28 mouse cellular contexts compared by ENCODE assay signal in the genomic region with DNA sequence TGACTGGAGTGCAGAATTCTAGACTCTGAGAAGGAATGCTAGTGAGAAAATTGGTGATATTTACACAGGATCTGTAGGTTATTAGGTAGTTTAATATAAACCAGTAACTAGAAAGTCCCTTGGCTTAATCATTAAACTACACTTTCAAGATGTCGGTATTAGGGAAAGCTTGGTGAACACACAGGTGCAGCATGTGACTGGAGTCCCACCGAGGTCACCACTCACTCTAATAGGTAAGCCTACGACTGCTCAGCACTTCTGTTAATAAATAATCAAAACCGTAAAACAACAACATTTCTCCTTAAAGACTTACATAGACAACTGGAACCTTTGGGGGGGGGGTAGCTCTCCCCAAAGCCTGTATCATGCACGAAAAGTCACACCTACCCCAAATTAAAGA.
DNase-seq lines count a peak whose midpoint lies in the region; ATAC-seq lines count a peak whose summit lies in the region.
"Had no signal": no experiment of that assay in that cellular context is flagged by ENCODE, and none has a peak within 500 bp of the region (broad histone marks: within the 10 kb centered on the region; RNA-seq: fewer than 3 reads in every experiment).

No protein-coding gene starts in this region.

- peak overlapping the region; percentile 78 for H3K27ac ChIP-seq in kidney, embryonic 15.5 days
- H3K27ac ChIP-seq in forebrain, embryonic 12.5 days, result no peak overlapping the region
- H3K27ac ChIP-seq: hindbrain, embryonic 13.5 days; layer of hippocampus, adult 2 months; limb, embryonic 10.5 days; limb, embryonic 15.5 days; liver, embryonic 14.5 days; macrophage; midbrain, embryonic 13.5 days had no signal

- WGBS in kidney, embryonic 15.5 days, result 61% methylated on average over 5 of the region's 5 CpGs
- 93% methylated on average over 5 of the region's 5 CpGs for WGBS in forebrain, embryonic 12.5 days

- no peak overlapping the region for H3K9ac ChIP-seq in kidney, embryonic 15.5 days
- no peak overlapping the region for H3K9ac ChIP-seq in forebrain, embryonic 12.5 days
- H3K9ac ChIP-seq: hindbrain, embryonic 13.5 days; limb, embryonic 15.5 days; liver, embryonic 14.5 days; midbrain, embryonic 13.5 days had no signal

- DNase-seq in heart, adult 11 months, result peak; percentile 14
- no peak for DNase-seq in heart, postnatal 4 days
- DNase-seq in kidney, adult 18-20 months, result peak; percentile 33
- DNase-seq in kidney, postnatal 25 days, result peak; percentile 55 to 69
- no peak for DNase-seq in frontal cortex, postnatal 36 days (ENCODE audit: low spot score in 2 of 2)
- DNase-seq in layer of hippocampus, postnatal 25 days (ENCODE audit: extremely low spot score in 1 of 2, low spot score in 1 of 2), result no peak
- DNase-seq: adrenal gland, adult 8-10 months; cerebellum, adult 2 months; cerebellum, postnatal 14 days; gastrocnemius, postnatal 14 days; heart, postnatal 36 days; layer of hippocampus, postnatal 36 days; lung, adult 2 months; retina, postnatal 1 day; right cerebral cortex, postnatal 14 days; thymus, postnatal 14 days had no signal

- no peak overlapping the region for H3K4me2 ChIP-seq in kidney, embryonic 15.5 days
- H3K4me2 ChIP-seq in forebrain, embryonic 12.5 days, result no peak overlapping the region
- H3K4me2 ChIP-seq: heart, embryonic 11.5 days; hindbrain, embryonic 13.5 days; limb, embryonic 15.5 days; midbrain, embryonic 13.5 days had no signal

- no peaks in the 10 kb centered on the region for H3K9me3 ChIP-seq in kidney, embryonic 15.5 days (replicated peaks)
- H3K9me3 ChIP-seq in forebrain, embryonic 12.5 days, result no peaks in the 10 kb centered on the region
- H3K9me3 ChIP-seq: hindbrain, embryonic 13.5 days; limb, embryonic 10.5 days; limb, embryonic 15.5 days; midbrain, embryonic 13.5 days had no signal

- peak; percentile 92 for ATAC-seq in kidney, embryonic 15.5 days (replicated peaks; ENCODE audit: low FRiP score)
- ATAC-seq in forebrain, embryonic 12.5 days (ENCODE audit: low FRiP score), result no peak
- ATAC-seq: forebrain, embryonic 16.5 days; midbrain, embryonic 13.5 days had no signal

- H3K4me1 ChIP-seq in kidney, embryonic 15.5 days, result peaks cover 20% of the 10 kb centered on the region; the same call in 1 of the 2 replicates
- 0 out of 2 replicates have a peak, but pooled peaks cover 8% of the 10 kb centered on the region for H3K4me1 ChIP-seq in forebrain, embryonic 12.5 days
- H3K4me1 ChIP-seq: limb, embryonic 10.5 days; limb, embryonic 15.5 days had no signal

- H3K36me3 ChIP-seq in kidney, embryonic 15.5 days, result no peaks in the 10 kb centered on the region
- H3K36me3 ChIP-seq in forebrain, embryonic 12.5 days (replicated peaks), result no peaks in the 10 kb centered on the region
- H3K36me3 ChIP-seq: hindbrain, embryonic 13.5 days; limb, embryonic 10.5 days; limb, embryonic 15.5 days; midbrain, embryonic 13.5 days had no signal

- no peaks in the 10 kb centered on the region for H3K27me3 ChIP-seq in kidney, embryonic 15.5 days
- 0 out of 2 replicates have a peak, but pooled peaks cover 3% of the 10 kb centered on the region for H3K27me3 ChIP-seq in forebrain, embryonic 12.5 days
- H3K27me3 ChIP-seq: CH12.LX; hindbrain, embryonic 13.5 days; midbrain, embryonic 13.5 days had no signal

- no peak overlapping the region for H3K4me3 ChIP-seq in kidney, embryonic 15.5 days (replicated peaks)
- no peak overlapping the region for H3K4me3 ChIP-seq in forebrain, embryonic 12.5 days (replicated peaks)
- H3K4me3 ChIP-seq: hindbrain, embryonic 13.5 days; layer of hippocampus, adult 2 months; limb, embryonic 10.5 days; limb, embryonic 15.5 days; midbrain, embryonic 13.5 days had no signal

Comparison
In these comparisons a context has a peak if more than half of its experiments do, and no peak if none do; other contexts are left out.
1. DNase-seq: peak in heart, adult 11 months (single experiment), kidney, adult 18-20 months (single experiment) and kidney, postnatal 25 days (2 of 2); none in heart, postnatal 4 days (single experiment), frontal cortex, postnatal 36 days (0 of 2) and layer of hippocampus, postnatal 25 days (0 of 2).